Mouse (Mus musculus) embryonic facial prominence, embryonic 15.5 days (tissue): Measurements from ENCODE around the gene 4933402N22Rik. TPM values are rescaled to one million over a fixed set of nuclear protein-coding genes. Genes with fewer than 3 reads are reported as not detected.
"Not testable (repeated sequence)": the region's sequence is repeated elsewhere in the genome, so short reads cannot be mapped to it uniquely, and the experiment has no call there.

Experiments
- ATAC-seq: fragments of 200-750 bp; cut with Nextera tagmentation; 2 replicates; pipeline ENCODE4 v1.8.0; 2017; ENCODE audit warnings: low read depth, moderate TSS enrichment; ENCODE audit not compliant: insufficient number of reproducible peaks, low FRiP score, low TSS enrichment
- H3K27ac ChIP-seq: fragments of 300-500 bp; sonication (generic); replicated peaks from 2 replicates; pipeline ENCODE4 v1.5.1; 2015; ENCODE audit warnings: mild to moderate bottlenecking, inconsistent platforms
- H3K27me3 ChIP-seq: fragments of 300-500 bp; sonication (generic); 2 replicates; pipeline ENCODE4 v1.6.1; 2015; ENCODE audit warnings: inconsistent platforms
- H3K36me3 ChIP-seq: fragments of 300-500 bp; sonication (generic); 2 replicates; pipeline ENCODE4 v1.6.1; 2015; ENCODE audit warnings: mild to moderate bottlenecking, inconsistent platforms
- H3K4me1 ChIP-seq: fragments of 300-500 bp; sonication (generic); 2 replicates; pipeline ENCODE4 v1.6.1; 2015; ENCODE audit warnings: inconsistent platforms
- H3K4me2 ChIP-seq: fragments of 300-500 bp; sonication (generic); replicated peaks from 2 replicates; pipeline ENCODE4 v1.6.1; 2015; ENCODE audit warnings: mild to moderate bottlenecking, inconsistent platforms
- H3K4me3 ChIP-seq: fragments of 300-500 bp; sonication (generic); replicated peaks from 2 replicates; pipeline ENCODE4 v1.5.1; 2015; ENCODE audit warnings: mild to moderate bottlenecking, inconsistent platforms
- H3K9ac ChIP-seq: fragments of 300-500 bp; sonication (generic); 2 replicates; pipeline ENCODE4 v1.6.1; 2015; ENCODE audit warnings: inconsistent platforms
- H3K9me3 ChIP-seq: fragments of 300-500 bp; sonication (generic); replicated peaks from 2 replicates; pipeline ENCODE4 v1.6.1; 2016; ENCODE audit warnings: inconsistent platforms
- WGBS: fragments of 180-500 bp; shearing (Covaris S2); methylation state at CpG from one replicate; pipeline ENCODE4 v1.1.7; 2015; 5-methylcytosine and 5-hydroxymethylcytosine counted together
- polyA plus RNA-seq: library from polyadenylated mRNA; unstranded; fragments of >200 nt; fragmentation: Nextera tagmentation; extraction: Ambion mirVana; gene quantifications from 2 replicates; pipeline ENCODE4 v1.2.1, GENCODE M21; 2015

Gene 4933402N22Rik
- not detected in 2 replicates for polyA plus RNA-seq

DNA sequence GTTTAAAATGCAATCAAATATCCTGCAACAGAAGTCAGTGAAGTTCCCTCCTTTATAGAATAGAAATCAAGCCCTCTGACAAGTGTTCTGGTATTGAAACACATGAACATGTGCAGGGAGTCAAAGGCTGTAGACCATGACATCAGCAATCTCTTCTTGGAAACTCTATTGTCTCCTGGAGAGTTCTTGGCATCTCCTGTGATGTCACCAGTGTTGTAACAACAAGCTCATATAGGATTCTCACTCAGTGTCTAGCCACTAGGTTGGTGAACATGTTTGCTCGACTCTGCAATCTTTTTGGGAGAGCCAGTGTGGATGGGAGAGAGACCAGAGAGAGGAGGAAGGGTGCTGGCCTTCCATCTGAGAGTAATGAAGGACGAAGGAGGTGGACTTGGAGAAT lies at the start of gene 4933402N22Rik:
TSS of gene 4933402N22Rik (plus strand) at position 301 of the 400 bp plus-strand sequence.
- WGBS, result 71% methylated on average over 1 of the region's 2 CpGs

DNA sequence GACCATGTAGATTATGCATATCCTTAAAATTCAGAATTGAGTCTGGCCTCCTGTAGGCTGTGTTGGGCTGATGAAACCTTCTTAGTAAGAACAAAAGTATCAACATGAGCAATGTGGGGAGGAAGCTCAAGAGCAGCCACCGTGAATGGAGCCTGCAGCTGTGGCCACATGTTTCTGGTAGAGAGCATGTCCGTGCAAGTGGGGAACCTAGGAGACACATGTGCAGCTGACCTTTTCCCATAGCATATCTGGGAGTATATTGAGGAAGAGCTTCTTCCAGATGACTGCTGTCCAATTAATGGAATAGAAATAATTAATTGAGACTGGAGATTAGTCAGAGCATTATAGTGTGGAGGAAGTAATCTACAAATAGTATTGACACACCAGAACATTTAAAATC lies 5.9 kb downstream of the 4933402N22Rik start:
- not testable (repeated sequence) for ATAC-seq, H3K27me3 ChIP-seq, H3K27ac ChIP-seq, H3K4me3 ChIP-seq, H3K4me1 ChIP-seq, H3K4me2 ChIP-seq, H3K9ac ChIP-seq, H3K9me3 ChIP-seq, H3K36me3 ChIP-seq
- WGBS, result 83% methylated on average over 2 of the region's 2 CpGs

More for the DNA sequence above, at the start of gene 4933402N22Rik:
- H3K4me3 ChIP-seq, H3K9me3 ChIP-seq, H3K4me2 ChIP-seq, H3K4me1 ChIP-seq, H3K27ac ChIP-seq, ATAC-seq, H3K36me3 ChIP-seq, H3K27me3 ChIP-seq, H3K9ac ChIP-seq: not testable (repeated sequence)

Other genes starting within 250 kb of the 4933402N22Rik start
- not detected in 2 replicates for gene Gm8922, start 236.1 kb upstream of the 4933402N22Rik start, polyA plus RNA-seq
- gene Gm8926, start 147.5 kb upstream of the 4933402N22Rik start, polyA plus RNA-seq, result not detected in 2 replicates
- gene Gm6465, start 72.5 kb upstream of the 4933402N22Rik start, polyA plus RNA-seq, result not detected in 2 replicates